Mouse (Mus musculus) midbrain, embryonic 13.5 days (tissue): Measurements from ENCODE around the gene Cyp4f14. TPM values are rescaled to one million over a fixed set of nuclear protein-coding genes. Genes with fewer than 3 reads are reported as not detected.

ENCODE experiments used
- polyA plus RNA-seq: library from polyadenylated mRNA; unstranded; fragments of >200 nt; fragmentation: Nextera tagmentation; extraction: Ambion mirVana; gene quantifications from 2 replicates; pipeline ENCODE4 v1.2.1, GENCODE M21; 2015

Gene Cyp4f14
- polyA plus RNA-seq, 1 experiment from 2014 or later, result not detected

Other genes starting within 250 kb of the Cyp4f14 start
- 0.85 and 1.4 TPM in 2 replicates for gene Cyp4f15, start 231.7 kb downstream of the Cyp4f14 start, polyA plus RNA-seq
- 44.6 and 54.4 TPM in 2 replicates for gene Zfp871, start 129.1 kb downstream of the Cyp4f14 start, polyA plus RNA-seq
- 78.5 and 80.6 TPM in 2 replicates for gene Zfp811, start 107.4 kb downstream of the Cyp4f14 start, polyA plus RNA-seq
- gene Zfp799, start 87.1 kb downstream of the Cyp4f14 start, polyA plus RNA-seq, result 21.5 and 24.2 TPM in 2 replicates
- gene Zfp870, start 25.7 kb downstream of the Cyp4f14 start, polyA plus RNA-seq, result 8.7 and 10.3 TPM in 2 replicates
- gene Cyp4f13, start 30.1 kb upstream of the Cyp4f14 start, polyA plus RNA-seq, result 6.0 and 9.9 TPM in 2 replicates
- gene Zfp472, start 48.5 kb upstream of the Cyp4f14 start, polyA plus RNA-seq, result 9.9 and 10.2 TPM in 2 replicates
- 22.8 and 23.4 TPM in 2 replicates for gene Zfp952, start 75.8 kb upstream of the Cyp4f14 start, polyA plus RNA-seq
- 28.7 and 30.6 TPM in 2 replicates for gene Zfp763, start 116.1 kb upstream of the Cyp4f14 start, polyA plus RNA-seq
- gene 4921501E09Rik, start 150.7 kb upstream of the Cyp4f14 start, polyA plus RNA-seq, result not detected in 2 replicates
- 21.6 and 23.4 TPM in 2 replicates for gene Zfp563, start 172.0 kb upstream of the Cyp4f14 start, polyA plus RNA-seq
- gene Morc2b, start 222.3 kb upstream of the Cyp4f14 start, polyA plus RNA-seq, result 0.23 and 0.44 TPM in 2 replicates